Mouse (Mus musculus) neutrophil, adult 5-6 weeks (primary cell): ENCODE results near the gene Hsph1. TPM values are rescaled to one million over a fixed set of nuclear protein-coding genes. Genes with fewer than 3 reads are reported as not detected.

Source experiments
- ATAC-seq: fragments of 151-379, 151-347 bp; 2 replicates; pipeline ENCODE4 v1.8.0; 2017; ENCODE audit warnings: mild to moderate bottlenecking, moderate TSS enrichment; ENCODE audit not compliant: insufficient number of reproducible peaks, poor library complexity, low FRiP score, severe bottlenecking; ENCODE audit errors: extremely low read depth
- total RNA-seq: library from RNA; stranded (forward); fragments of 200-1000 nt; gene quantifications from 2 replicates; pipeline ENCODE4 v1.2.3, GENCODE M21; 2017

The Hsph1 gene
- total RNA-seq, 1 experiment from 2014 or later: 26.4 TPM

- no peak for ATAC-seq
Observed at GRCm38 (mm10) chr5:149647367-149648115, 11.4 kb upstream of the Hsph1 start.

- ATAC-seq: no peak
Observed at GRCm38 (mm10) chr5:149642783-149643509, 6.8 kb upstream of the Hsph1 start.

GRCm38 (mm10) chr5:149642366-149642765, 6.2 kb upstream of the Hsph1 start:
- ATAC-seq: no peak

GRCm38 (mm10) chr5:149641277-149641892, 5.2 kb upstream of the Hsph1 start:
- no peak for ATAC-seq

- ATAC-seq: no peak
Observed at GRCm38 (mm10) chr5:149637306-149637705, 1.1 kb upstream of the Hsph1 start.

- no peak for ATAC-seq
Observed at GRCm38 (mm10) chr5:149635556-149635955, 620 bp downstream of the Hsph1 start.

- no peak for ATAC-seq
Observed at GRCm38 (mm10) chr5:149634409-149635035, 1.7 kb downstream of the Hsph1 start.

- ATAC-seq: no peak
Observed at GRCm38 (mm10) chr5:149625547-149625946, 10.6 kb downstream of the Hsph1 start.

- no peak for ATAC-seq
Observed at GRCm38 (mm10) chr5:149623815-149624675, 12.1 kb downstream of the Hsph1 start.

GRCm38 (mm10) chr5:149622644-149623043, 13.5 kb downstream of the Hsph1 start:
- no peak for ATAC-seq

GRCm38 (mm10) chr5:149622152-149622551, 14.0 kb downstream of the Hsph1 start:
- no peak for ATAC-seq

GRCm38 (mm10) chr5:149617776-149618425, 18.3 kb downstream of the Hsph1 start:
- ATAC-seq: no peak

- ATAC-seq: no peak
Observed at GRCm38 (mm10) chr5:149616817-149617216, 19.4 kb downstream of the Hsph1 start.

GRCm38 (mm10) chr5:149616138-149616537, 20.0 kb downstream of the Hsph1 start:
- ATAC-seq: no peak

GRCm38 (mm10) chr5:149612740-149613139, 23.4 kb downstream of the Hsph1 start:
- ATAC-seq: no peak

- no peak for ATAC-seq
Observed at GRCm38 (mm10) chr5:149612165-149612518, 24.0 kb downstream of the Hsph1 start.

GRCm38 (mm10) chr5:149611476-149612164, 24.6 kb downstream of the Hsph1 start:
- ATAC-seq: no peak
